Mouse (Mus musculus) layer of hippocampus, adult 2 months (tissue): ENCODE results near the gene Dph5. TPM values are rescaled to one million over a fixed set of nuclear protein-coding genes. Genes with fewer than 3 reads are reported as not detected.
"Not testable (repeated sequence)": the region's sequence is repeated elsewhere in the genome, so short reads cannot be mapped to it uniquely, and the experiment has no call there.

Experiments used
- DNase-seq, 2 experiments: peaks; one replicate each; pipeline ENCODE4 v3.0.0; 2022; ENCODE audit warnings: low spot score in 2 of 2
- H3K27ac ChIP-seq: fragments of 200-600 bp; 2 replicates; pipeline ENCODE4 v1.8.1; 2022
- H3K4me3 ChIP-seq: fragments of 200-600 bp; 2 replicates; pipeline ENCODE4 v1.8.1; 2022; ENCODE audit warnings: mild to moderate bottlenecking
- CTCF ChIP-seq: fragments of 200-600 bp; conservative IDR thresholded peaks from 2 replicates; pipeline ENCODE4 v1.8.1; 2022; ENCODE audit warnings: antibody characterized with exemption, mild to moderate bottlenecking, moderate library complexity
- total RNA-seq, 2 experiments: library from RNA; stranded (reverse); gene quantifications; 2 replicates each; pipeline ENCODE4 v1.2.3; 2021

Dph5 gene
- total RNA-seq, 2 experiments from 2014 or later = 13.1 to 16.2 TPM

DNA sequence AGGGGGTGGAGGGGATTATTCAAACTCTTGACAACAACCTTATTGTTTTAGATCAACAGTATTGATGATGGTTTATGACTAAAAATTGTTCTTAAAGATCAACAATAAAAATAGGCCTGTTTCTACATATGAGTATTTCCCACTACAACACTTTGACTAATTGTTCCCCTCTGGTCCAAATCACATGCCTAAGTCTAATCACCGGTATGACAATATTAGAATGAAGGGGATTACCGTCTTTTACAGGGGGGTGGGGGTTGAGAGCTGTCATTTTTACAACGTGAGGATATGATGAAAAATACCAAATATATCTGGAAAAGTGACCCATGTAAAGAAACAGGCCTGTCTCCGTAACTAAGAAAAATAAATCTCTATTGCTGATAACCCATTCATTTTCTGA lies 24.1 kb upstream of the Dph5 start:
- no peak for DNase-seq
- Histone ChIP-seq H3K27ac (no peak overlapping the region), H3K4me3 (no peak overlapping the region)
- no peak for TF ChIP-seq CTCF

DNA sequence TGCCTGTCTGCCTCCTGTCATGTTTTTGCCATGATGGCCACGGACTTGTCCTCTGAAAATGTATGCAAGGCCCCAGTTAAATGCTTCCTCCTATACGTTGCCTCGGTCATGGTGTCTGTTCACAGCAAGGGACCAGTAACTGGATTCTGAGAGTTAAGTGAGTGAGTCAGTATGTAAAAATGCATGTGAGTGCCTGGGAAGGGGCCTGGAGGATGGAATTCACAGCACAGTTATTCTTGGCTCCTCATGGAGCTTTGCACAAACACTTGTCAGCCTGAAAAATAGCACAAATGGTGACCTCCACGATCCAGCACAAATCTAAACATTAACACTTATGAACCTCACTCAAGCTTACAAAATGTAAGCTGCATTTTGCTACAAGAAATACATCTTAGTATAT lies 20.5 kb upstream of the Dph5 start:
- TF ChIP-seq CTCF = no peak
- H3K27ac ChIP-seq = no peak overlapping the region
- no peak for DNase-seq
- H3K4me3 ChIP-seq = no peak overlapping the region

DNA sequence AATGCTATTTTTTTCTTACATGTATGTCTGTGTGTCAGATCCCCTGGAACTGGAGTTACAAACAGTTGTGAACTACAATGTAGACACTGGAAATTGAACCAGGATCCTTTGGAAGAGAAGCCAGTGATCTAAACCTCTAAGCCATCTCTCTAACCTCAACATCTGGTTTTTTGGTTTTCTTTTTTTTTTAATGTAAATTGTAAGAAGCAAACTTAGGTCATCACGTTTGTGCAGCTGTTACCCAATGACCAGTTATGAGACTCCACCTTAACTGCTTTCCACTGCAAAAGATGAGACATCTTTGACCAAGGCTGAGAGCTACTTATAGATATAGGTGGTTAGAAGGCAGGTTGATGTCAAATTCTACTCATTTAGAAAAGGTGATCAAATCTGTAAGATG lies 19.7 kb upstream of the Dph5 start:
- DNase-seq = no peak

DNA sequence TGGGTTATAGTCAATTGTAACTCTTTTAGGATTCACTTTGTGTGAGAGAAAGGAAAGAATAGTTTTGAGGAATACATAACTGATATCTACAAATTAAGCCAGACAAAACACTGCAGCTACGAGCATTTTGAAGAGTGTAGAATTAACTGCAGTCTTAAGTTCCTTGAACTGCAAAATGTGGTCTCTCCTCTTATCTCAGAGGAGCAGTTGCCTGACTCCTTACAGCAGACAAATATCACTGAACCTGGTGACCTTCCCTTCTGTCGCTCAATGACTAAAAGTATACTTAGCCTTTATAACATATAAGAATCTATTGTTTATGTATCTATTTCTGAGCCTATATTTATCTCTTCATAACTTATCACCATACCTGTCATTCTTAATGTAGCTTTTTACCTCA lies 18.3 kb upstream of the Dph5 start:
- no peak overlapping the region for H3K27ac ChIP-seq
- no peak overlapping the region for H3K4me3 ChIP-seq
- no peak for TF ChIP-seq CTCF
- no peak for DNase-seq

More for the DNA sequence above, 19.7 kb upstream of the Dph5 start:
- H3K27ac ChIP-seq = no peak overlapping the region
- no peak overlapping the region for H3K4me3 ChIP-seq
- TF ChIP-seq CTCF = no peak

DNA sequence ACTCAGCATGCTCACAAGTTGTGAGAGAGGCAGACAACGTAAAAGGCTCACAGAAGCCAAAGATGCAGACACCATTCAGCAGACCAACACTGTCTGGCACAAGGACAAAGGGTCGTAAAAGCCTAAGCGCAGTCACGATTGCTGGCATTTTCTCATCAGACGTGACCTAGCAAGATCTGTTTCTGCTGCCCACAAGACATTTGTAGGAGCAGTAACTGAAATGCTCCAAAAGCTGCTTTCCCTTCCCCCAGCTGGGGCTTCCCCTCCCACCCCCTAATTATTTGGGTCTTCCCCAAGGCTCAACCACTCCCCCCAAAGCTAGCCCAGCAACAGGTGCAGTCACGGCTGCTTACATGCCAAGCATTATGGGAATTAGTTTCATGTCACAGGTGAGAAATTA lies 12.1 kb upstream of the Dph5 start:
- H3K4me3 ChIP-seq = no peak overlapping the region
- no peak for TF ChIP-seq CTCF
- H3K27ac ChIP-seq = no peak overlapping the region
- DNase-seq = no peak

DNA sequence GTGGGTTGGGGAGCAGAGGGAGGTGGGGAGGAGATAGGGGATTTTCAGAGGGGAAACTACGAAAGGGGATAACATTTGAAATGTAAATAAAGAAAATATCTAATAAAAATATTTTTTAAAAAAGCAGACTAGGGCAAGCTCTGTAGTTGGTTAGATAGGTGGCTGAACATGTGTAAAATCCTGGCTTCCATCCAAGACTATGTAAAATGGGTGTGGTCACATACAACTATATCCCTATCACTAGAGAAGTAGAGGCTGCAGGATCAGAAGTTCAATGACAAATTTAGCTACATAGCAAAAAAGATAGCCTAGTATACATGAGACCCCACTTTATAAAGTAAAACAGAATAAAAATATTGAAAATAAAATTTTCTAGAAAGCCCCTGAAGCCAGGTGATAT lies 10.5 kb upstream of the Dph5 start:
- no peak overlapping the region for H3K4me3 ChIP-seq
- DNase-seq = no peak
- H3K27ac ChIP-seq = no peak overlapping the region
- TF ChIP-seq CTCF = no peak

DNA sequence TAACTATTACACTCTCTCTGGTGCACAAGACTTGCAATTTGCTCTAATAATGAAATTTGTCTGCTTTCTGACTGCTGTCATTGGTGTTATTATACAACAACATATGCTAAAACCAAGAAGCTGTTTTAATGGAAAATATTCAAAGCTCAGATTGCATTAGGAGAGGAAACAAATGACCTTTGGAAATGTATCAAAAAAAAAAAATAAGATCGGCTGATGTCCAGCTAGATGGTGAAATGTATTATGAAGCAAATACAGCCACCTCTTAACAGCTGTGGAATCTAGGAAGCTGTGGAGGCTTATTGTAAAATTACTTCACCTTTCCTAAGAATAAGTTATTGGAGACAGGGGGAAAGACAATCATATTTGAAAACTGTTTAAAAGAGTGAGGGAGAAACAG lies 3.6 kb upstream of the Dph5 start:
- no peak for TF ChIP-seq CTCF
- Histone ChIP-seq H3K4me3 (no peak overlapping the region), H3K27ac (no peak overlapping the region)
- DNase-seq = no peak

DNA sequence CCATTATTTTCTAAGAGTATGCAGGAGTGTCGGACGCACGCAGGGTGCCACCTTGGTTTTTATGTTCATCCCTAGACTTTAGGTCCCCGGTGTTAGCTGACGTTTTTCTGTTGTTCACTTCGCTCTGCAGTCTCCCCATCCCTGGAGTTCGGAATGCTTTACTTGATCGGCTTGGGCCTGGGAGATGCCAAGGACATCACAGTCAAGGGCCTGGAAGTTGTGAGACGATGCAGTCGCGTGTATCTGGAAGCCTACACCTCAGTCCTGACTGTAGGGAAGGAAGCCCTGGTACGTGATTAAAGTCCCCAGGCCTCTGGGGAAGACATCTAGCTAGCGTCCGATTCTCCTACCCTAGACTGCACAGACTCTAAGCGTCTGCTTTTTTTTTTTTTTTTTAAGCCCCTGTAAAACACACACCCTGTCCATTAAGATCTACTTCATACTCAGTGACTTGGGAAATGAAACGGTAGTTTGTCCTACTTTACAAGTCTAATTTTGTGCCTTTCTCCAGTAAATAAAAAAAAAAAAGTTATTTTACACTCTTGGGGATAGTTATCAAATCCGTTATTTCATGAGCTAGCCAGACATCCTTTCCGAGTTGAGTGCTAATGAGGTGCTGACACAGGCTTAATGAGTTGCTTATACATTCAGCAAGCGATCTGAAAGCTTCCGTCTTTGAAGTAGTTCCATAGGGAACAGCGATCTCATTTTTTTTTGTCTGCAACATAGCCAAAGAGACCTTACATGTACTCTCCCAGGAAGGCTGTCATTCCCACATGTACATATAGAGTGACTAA lies 871 bp downstream of the Dph5 start:
- no peak for TF ChIP-seq CTCF
- Histone ChIP-seq H3K4me3 (peak overlapping the region; percentile 80), H3K27ac (peak overlapping the region; percentile 89)
- no peak for DNase-seq

DNA sequence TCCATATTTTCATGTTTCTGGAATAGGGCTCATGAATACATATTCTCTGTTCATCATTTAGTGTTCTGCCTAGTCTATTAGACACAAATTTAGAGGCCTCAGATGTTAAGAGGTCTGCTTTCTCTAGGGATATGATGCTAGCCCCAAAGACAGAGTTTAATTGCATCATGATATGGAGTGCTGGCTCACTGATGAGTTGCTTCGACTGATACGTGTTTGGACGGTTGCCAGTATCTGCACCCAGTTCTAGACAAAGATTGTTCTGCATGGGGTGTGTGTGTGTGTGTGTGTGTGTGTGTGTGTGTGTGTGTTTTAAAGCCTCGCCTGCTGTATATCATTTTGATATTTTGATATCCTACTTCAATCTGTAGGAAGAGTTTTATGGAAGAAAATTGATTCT lies 4.7 kb downstream of the Dph5 start:
- Histone ChIP-seq H3K27ac (no peak overlapping the region), H3K4me3 (no peak overlapping the region)
- TF ChIP-seq CTCF = no peak
- no peak for DNase-seq

DNA sequence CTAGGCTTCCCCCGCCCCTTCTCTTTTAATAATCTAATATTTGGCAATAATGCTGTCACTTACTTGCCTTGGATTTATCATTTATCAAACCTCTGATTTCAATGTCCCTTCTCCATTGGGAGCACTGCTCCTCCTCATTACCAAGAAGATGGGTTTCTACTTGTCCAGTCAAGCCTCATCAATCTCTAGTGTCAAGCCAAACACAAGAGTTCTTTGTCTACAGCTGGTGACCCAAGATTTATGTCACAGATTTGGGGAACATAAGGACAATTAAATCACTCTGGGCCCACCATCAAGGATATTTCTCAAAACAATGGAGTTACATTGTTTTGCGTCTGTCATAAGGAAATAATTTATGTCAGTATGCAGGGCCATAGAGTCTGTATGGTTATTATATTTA lies 5.5 kb downstream of the Dph5 start:
- TF ChIP-seq CTCF = no peak
- DNase-seq = no peak
- no peak overlapping the region for H3K27ac ChIP-seq
- H3K4me3 ChIP-seq = no peak overlapping the region

DNA sequence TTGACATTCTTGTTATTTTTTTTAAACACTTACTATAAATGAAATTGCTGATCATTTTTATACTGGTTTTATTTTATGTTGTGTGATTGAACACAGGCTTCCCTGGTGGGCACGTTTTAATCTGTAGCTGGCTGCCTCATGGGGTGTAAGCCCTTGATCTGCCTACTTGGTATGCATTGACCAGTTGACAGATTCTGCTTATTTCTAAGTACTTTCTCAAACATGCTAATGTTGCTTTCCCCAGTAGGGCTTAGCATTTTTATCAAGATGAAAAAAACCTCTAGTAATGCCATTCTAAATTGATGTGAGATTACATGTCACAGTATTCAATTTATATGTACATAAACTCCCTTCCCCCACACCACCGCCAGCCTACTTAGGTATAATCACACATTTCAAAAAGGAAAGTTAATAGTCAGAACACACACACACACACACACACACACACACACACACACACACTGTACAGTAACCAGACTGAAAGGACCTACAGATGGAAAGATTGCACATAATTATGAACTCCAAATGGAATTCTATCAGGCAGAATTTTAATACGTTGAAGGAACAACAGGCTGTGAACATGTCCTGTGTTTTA lies 10.8 kb downstream of the Dph5 start:
- DNase-seq = no peak
- H3K27ac ChIP-seq = no peak overlapping the region
- H3K4me3 ChIP-seq = no peak overlapping the region
- no peak for TF ChIP-seq CTCF

DNA sequence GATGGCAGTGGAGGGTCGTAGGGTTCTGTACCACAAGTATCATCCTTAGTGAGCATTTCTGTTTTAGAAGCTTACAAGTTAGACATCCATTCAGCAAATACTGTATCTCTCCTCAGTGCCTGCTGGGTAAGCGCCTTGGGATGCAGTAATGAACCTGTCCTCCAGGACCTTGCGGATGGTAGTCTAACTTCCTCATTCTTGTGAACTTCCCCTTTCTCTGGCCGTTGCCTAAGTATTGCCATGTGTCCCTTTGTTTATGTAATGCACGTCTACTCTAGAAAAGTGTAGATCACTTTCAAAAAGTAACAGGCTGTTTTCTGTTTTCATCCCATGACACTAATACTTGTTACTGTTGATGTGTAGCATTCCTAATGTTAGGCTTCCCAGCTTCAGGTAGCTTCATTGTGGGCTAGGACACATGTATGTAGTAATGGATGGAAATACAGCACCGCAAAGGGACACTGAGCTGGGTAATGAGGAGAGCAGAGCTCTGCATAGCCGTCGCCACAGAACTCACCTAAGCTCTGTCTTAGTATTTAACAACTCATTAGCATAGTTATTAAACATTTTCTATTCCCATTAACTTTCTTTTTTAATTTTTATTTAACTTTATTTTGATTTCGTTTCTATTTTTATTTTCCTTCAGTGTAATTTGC lies 14.8 kb downstream of the Dph5 start:
- TF ChIP-seq CTCF = no peak
- H3K27ac ChIP-seq = no peak overlapping the region
- no peak overlapping the region for H3K4me3 ChIP-seq
- DNase-seq = no peak

DNA sequence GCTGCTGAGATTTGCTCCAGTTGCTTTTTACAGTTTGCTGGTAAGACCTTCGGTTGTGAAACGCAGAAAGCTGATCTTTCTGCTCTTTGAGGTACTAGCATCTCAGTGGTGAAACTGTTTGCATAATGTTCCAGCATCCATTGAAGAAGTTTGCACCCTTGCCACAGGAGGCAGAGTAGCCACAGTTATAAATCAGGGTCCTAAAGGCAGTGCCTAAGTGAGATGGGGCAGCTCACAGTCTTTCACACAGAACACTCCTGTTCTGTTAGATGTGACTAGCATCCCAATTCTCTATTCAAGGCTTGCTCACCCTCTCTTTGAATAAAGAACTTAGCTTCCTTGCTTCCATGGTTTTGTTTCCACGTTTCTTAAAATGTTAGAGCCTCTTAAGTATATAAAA lies 17.4 kb downstream of the Dph5 start:
- Histone ChIP-seq H3K27ac (peak overlapping the region; percentile 75), H3K4me3 (no peak overlapping the region)
- no peak for DNase-seq
- peak; percentile 53 for TF ChIP-seq CTCF

DNA sequence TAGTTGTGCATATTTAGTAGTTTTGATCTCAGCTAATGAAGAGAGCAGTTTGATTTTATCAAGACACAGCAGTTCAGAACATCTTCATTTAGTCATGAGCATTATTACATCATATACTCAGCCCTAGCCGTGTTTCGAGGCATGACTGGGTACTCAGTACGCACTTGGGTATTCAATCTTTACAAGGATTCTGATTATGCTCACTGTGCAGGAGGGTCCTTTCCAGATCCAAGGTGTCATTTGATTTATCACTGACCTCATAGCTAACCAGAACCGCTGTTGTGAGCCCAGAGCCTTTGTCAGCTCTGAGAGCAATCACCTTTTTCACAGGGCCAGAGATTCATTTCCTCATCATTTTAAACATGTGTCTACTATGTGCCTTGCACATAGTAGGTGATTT lies 17.9 kb downstream of the Dph5 start:
- Histone ChIP-seq H3K4me3 (no peak overlapping the region), H3K27ac (peak overlapping the region; percentile 75; the same call in 1 of the 2 replicates)
- no peak for TF ChIP-seq CTCF
- no peak for DNase-seq

DNA sequence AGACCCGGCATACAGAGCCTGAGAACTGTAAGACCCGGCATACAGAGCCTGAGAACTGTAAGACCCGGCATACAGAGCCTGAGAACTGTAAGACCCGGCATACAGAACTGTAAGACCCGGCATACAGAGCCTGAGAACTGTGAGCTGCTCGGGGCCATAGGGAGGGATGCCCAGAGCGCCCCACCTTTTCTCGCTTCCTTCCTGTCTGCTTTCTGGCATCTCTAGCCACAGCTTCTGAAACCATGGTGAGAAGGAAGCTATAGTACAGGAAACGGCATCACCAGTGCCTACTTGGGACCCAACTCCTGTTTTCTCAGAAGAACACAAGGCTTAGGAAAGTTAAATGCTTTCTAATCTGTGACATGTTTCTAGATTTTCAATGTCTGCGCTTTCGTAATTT lies 19.8 kb downstream of the Dph5 start:
- H3K27ac ChIP-seq, H3K4me3 ChIP-seq, DNase-seq: not testable (repeated sequence)
